Mouse (Mus musculus) olfactory bulb, adult 2 months (tissue): ENCODE measurements around the gene Cdh22.

Experiments
- CTCF ChIP-seq: fragments of 200-500 bp; IDR thresholded peaks from 2 replicates; pipeline ENCODE4 v1.5.1; 2012; ENCODE audit warnings: low read depth, mild to moderate bottlenecking, low read length, moderate library complexity; ENCODE audit not compliant: insufficient read depth
- POLR2A ChIP-seq: fragments of 200-500 bp; IDR thresholded peaks from 2 replicates; pipeline ENCODE4 v1.6.1; 2012; ENCODE audit warnings: mild to moderate bottlenecking, low read depth, low read length, moderate library complexity; ENCODE audit not compliant: insufficient read depth

DNA sequence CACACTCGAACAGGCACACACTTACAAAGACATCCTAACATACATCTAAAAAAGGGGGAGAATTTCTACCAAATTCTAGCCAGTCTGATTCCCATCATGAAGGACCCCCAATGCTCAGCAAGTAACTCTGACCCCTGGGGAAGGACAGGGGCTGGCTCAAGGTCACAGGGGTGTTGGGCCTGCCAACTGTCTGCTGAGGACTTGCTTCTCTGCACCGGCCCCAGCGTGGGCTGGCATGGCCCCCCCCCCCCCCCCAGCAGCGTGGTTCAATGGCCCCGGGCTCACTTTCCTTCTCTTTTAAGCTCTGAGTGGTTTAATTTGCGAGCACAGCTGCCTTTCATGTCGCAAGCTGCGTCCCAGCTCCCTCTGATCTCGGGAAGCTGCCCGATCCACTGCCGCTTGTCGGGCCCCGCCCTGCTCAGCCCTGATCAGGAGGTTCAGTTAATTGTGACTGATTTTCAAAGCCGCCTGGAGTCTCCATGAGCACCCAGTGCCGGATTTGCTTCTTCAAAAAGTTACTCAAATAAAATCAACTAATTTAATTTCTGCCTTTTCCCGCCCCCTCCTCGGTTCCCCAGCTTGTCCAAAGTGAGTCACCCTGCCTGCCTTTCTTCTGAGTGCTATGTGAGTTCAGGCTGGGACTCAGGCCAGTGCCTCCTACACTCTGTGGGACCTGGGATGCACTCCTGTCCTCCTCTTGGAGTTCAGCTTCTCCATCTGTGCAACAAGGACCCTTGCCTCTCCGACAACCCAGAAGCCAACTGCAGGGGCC, 67.8 kb downstream of the Cdh22 start:
- TF ChIP-seq POLR2A (no peak), CTCF (no peak)
